Mouse (Mus musculus): ENCODE data around the gene Utp14b. TPM values are rescaled to one million over a fixed set of nuclear protein-coding genes. Genes with fewer than 3 reads are reported as not detected.

The Utp14b gene
- polyA plus RNA-seq, 1 experiment from 2014 or later = 3.5 TPM

GRCm38 (mm10) chr1:78666585-78666984 lies 8.7 kb downstream of the Utp14b start:
- Histone ChIP-seq H3K27ac (ENCODE audit: low read length) (no peak overlapping the region), H3K4me2 (ENCODE audit: low read depth, low read length) (no peak overlapping the region), H3K36me3 (ENCODE audit: control insufficient read depth, insufficient read depth, low read length) (peaks cover 5% of the 10 kb centered on the region; the same call in 1 of the 2 replicates), H3K4me1 (ENCODE audit: control insufficient read depth, insufficient read depth, low read length) (peaks cover under 1% of the 10 kb centered on the region; the same call in 1 of the 2 replicates), H3K27me3 (replicated peaks; ENCODE audit: control insufficient read depth, insufficient read depth, low read length) (no peaks in the 10 kb centered on the region), H3K4me3 (ENCODE audit: low read length) (no peak overlapping the region), H3K9me3 (ENCODE audit: control insufficient read depth, low read length) (no peaks in the 10 kb centered on the region), H3K9ac (ENCODE audit: low read depth, low read length) (no peak overlapping the region)
- 95% methylated on average over 1 of the region's 1 CpGs for WGBS
- no peak for ATAC-seq

GRCm38 (mm10) chr1:78682291-78682690 lies 24.5 kb downstream of the Utp14b start:
- Histone ChIP-seq H3K4me1 (ENCODE audit: control insufficient read depth, insufficient read depth, low read length) (no peaks in the 10 kb centered on the region), H3K36me3 (ENCODE audit: control insufficient read depth, insufficient read depth, low read length) (no peaks in the 10 kb centered on the region), H3K27me3 (replicated peaks; ENCODE audit: control insufficient read depth, insufficient read depth, low read length) (no peaks in the 10 kb centered on the region), H3K9me3 (ENCODE audit: control insufficient read depth, low read length) (no peaks in the 10 kb centered on the region), H3K9ac (ENCODE audit: low read depth, low read length) (no peak overlapping the region), H3K4me2 (ENCODE audit: low read depth, low read length) (no peak overlapping the region), H3K4me3 (ENCODE audit: low read length) (no peak overlapping the region), H3K27ac (ENCODE audit: low read length) (no peak overlapping the region)
- 90% methylated on average over 3 of the region's 3 CpGs for WGBS
- no peak for ATAC-seq

GRCm38 (mm10) chr1:78684128-78684527 lies 26.3 kb downstream of the Utp14b start:
- Histone ChIP-seq H3K27ac (ENCODE audit: low read length) (no peak overlapping the region), H3K27me3 (replicated peaks; ENCODE audit: control insufficient read depth, insufficient read depth, low read length) (no peaks in the 10 kb centered on the region), H3K4me3 (ENCODE audit: low read length) (no peak overlapping the region), H3K36me3 (ENCODE audit: control insufficient read depth, insufficient read depth, low read length) (no peaks in the 10 kb centered on the region; the same call in 1 of the 2 replicates), H3K4me2 (ENCODE audit: low read depth, low read length) (no peak overlapping the region), H3K4me1 (ENCODE audit: control insufficient read depth, insufficient read depth, low read length) (no peaks in the 10 kb centered on the region), H3K9ac (ENCODE audit: low read depth, low read length) (no peak overlapping the region), H3K9me3 (ENCODE audit: control insufficient read depth, low read length) (no peaks in the 10 kb centered on the region)
- no peak for ATAC-seq
- 88% methylated on average over 8 of the region's 8 CpGs for WGBS

GRCm38 (mm10) chr1:78686872-78687271 lies 29.0 kb downstream of the Utp14b start:
- no peak overlapping the region for H3K4me2 ChIP-seq (ENCODE audit: low read depth, low read length)
- ATAC-seq = no peak

GRCm38 (mm10) chr1:78688149-78688548 lies 30.3 kb downstream of the Utp14b start:
- H3K4me1 ChIP-seq (ENCODE audit: control insufficient read depth, insufficient read depth, low read length) = no peaks in the 10 kb centered on the region
- no peak overlapping the region for H3K27ac ChIP-seq (ENCODE audit: low read length)
- no peaks in the 10 kb centered on the region for H3K9me3 ChIP-seq (ENCODE audit: control insufficient read depth, low read length)
- no peak for ATAC-seq
- no peaks in the 10 kb centered on the region for H3K27me3 ChIP-seq (replicated peaks; ENCODE audit: control insufficient read depth, insufficient read depth, low read length)
- no peak overlapping the region for H3K9ac ChIP-seq (ENCODE audit: low read depth, low read length)
- H3K36me3 ChIP-seq (ENCODE audit: control insufficient read depth, insufficient read depth, low read length) = peaks cover 6% of the 10 kb centered on the region; the same call in 1 of the 2 replicates
- no peak overlapping the region for H3K4me2 ChIP-seq (ENCODE audit: low read depth, low read length)
- H3K4me3 ChIP-seq (ENCODE audit: low read length) = no peak overlapping the region
- 86% methylated on average over 7 of the region's 7 CpGs for WGBS

More at GRCm38 (mm10) chr1:78686872-78687271, 29.0 kb downstream of the Utp14b start:
- H3K4me1 ChIP-seq (ENCODE audit: control insufficient read depth, insufficient read depth, low read length) = no peaks in the 10 kb centered on the region
- H3K27me3 ChIP-seq (replicated peaks; ENCODE audit: control insufficient read depth, insufficient read depth, low read length) = no peaks in the 10 kb centered on the region
- H3K36me3 ChIP-seq (ENCODE audit: control insufficient read depth, insufficient read depth, low read length) = peaks cover 1% of the 10 kb centered on the region; the same call in 1 of the 2 replicates
- H3K9me3 ChIP-seq (ENCODE audit: control insufficient read depth, low read length) = no peaks in the 10 kb centered on the region
- no peak overlapping the region for H3K27ac ChIP-seq (ENCODE audit: low read length)
- no peak overlapping the region for H3K4me3 ChIP-seq (ENCODE audit: low read length)
- no peak overlapping the region for H3K9ac ChIP-seq (ENCODE audit: low read depth, low read length)

- Histone ChIP-seq H3K9me3 (ENCODE audit: control insufficient read depth, low read length) (no peaks in the 10 kb centered on the region), H3K27ac (ENCODE audit: low read length) (no peak overlapping the region), H3K4me3 (ENCODE audit: low read length) (no peak overlapping the region), H3K4me2 (ENCODE audit: low read depth, low read length) (no peak overlapping the region), H3K36me3 (ENCODE audit: control insufficient read depth, insufficient read depth, low read length) (peaks cover 15% of the 10 kb centered on the region; the same call in 1 of the 2 replicates), H3K27me3 (replicated peaks; ENCODE audit: control insufficient read depth, insufficient read depth, low read length) (no peaks in the 10 kb centered on the region), H3K4me1 (ENCODE audit: control insufficient read depth, insufficient read depth, low read length) (no peaks in the 10 kb centered on the region), H3K9ac (ENCODE audit: low read depth, low read length) (no peak overlapping the region)
- WGBS = 89% methylated on average over 9 of the region's 9 CpGs
- no peak for ATAC-seq
Observed at GRCm38 (mm10) chr1:78694503-78695258, 36.8 kb downstream of the Utp14b start.

- ATAC-seq = no peak
- H3K27ac ChIP-seq (ENCODE audit: low read length) = no peak overlapping the region
- H3K4me3 ChIP-seq (ENCODE audit: low read length) = no peak overlapping the region
- no peak overlapping the region for H3K4me2 ChIP-seq (ENCODE audit: low read depth, low read length)
- no peaks in the 10 kb centered on the region for H3K9me3 ChIP-seq (ENCODE audit: control insufficient read depth, low read length)
- 81% methylated on average over 2 of the region's 2 CpGs for WGBS
- peaks cover 15% of the 10 kb centered on the region; the same call in 1 of the 2 replicates for H3K36me3 ChIP-seq (ENCODE audit: control insufficient read depth, insufficient read depth, low read length)
- no peaks in the 10 kb centered on the region for H3K4me1 ChIP-seq (ENCODE audit: control insufficient read depth, insufficient read depth, low read length)
- H3K9ac ChIP-seq (ENCODE audit: low read depth, low read length) = no peak overlapping the region
- H3K27me3 ChIP-seq (replicated peaks; ENCODE audit: control insufficient read depth, insufficient read depth, low read length) = no peaks in the 10 kb centered on the region
Observed at GRCm38 (mm10) chr1:78696305-78696704, 38.5 kb downstream of the Utp14b start.

- Histone ChIP-seq H3K9ac (ENCODE audit: low read depth, low read length) (no peak overlapping the region), H3K4me3 (ENCODE audit: low read length) (no peak overlapping the region), H3K27ac (ENCODE audit: low read length) (no peak overlapping the region), H3K9me3 (ENCODE audit: control insufficient read depth, low read length) (no peaks in the 10 kb centered on the region), H3K4me2 (ENCODE audit: low read depth, low read length) (no peak overlapping the region), H3K27me3 (replicated peaks; ENCODE audit: control insufficient read depth, insufficient read depth, low read length) (no peaks in the 10 kb centered on the region), H3K36me3 (ENCODE audit: control insufficient read depth, insufficient read depth, low read length) (peaks cover 14% of the 10 kb centered on the region; the same call in 1 of the 2 replicates), H3K4me1 (ENCODE audit: control insufficient read depth, insufficient read depth, low read length) (no peaks in the 10 kb centered on the region)
- peak; percentile 60 for ATAC-seq
- 78% methylated on average over 5 of the region's 5 CpGs for WGBS
Observed at GRCm38 (mm10) chr1:78696903-78697302, 39.1 kb downstream of the Utp14b start.

GRCm38 (mm10) chr1:78698138-78698537 lies 40.3 kb downstream of the Utp14b start:
- WGBS = 67% methylated on average over 6 of the region's 6 CpGs

More at GRCm38 (mm10) chr1:78698138-78698537, 40.3 kb downstream of the Utp14b start:
- no peaks in the 10 kb centered on the region for H3K27me3 ChIP-seq (replicated peaks; ENCODE audit: control insufficient read depth, insufficient read depth, low read length)
- no peak overlapping the region for H3K27ac ChIP-seq (ENCODE audit: low read length)
- peaks cover 9% of the 10 kb centered on the region; the same call in 1 of the 2 replicates for H3K36me3 ChIP-seq (ENCODE audit: control insufficient read depth, insufficient read depth, low read length)
- H3K9ac ChIP-seq (ENCODE audit: low read depth, low read length) = no peak overlapping the region
- H3K4me1 ChIP-seq (ENCODE audit: control insufficient read depth, insufficient read depth, low read length) = no peaks in the 10 kb centered on the region
- no peak overlapping the region for H3K4me3 ChIP-seq (ENCODE audit: low read length)
- H3K4me2 ChIP-seq (ENCODE audit: low read depth, low read length) = no peak overlapping the region
- H3K9me3 ChIP-seq (ENCODE audit: control insufficient read depth, low read length) = no peaks in the 10 kb centered on the region
- ATAC-seq = no peak

Measured in intestine, embryonic 16.5 days (tissue).